Mouse (Mus musculus): ENCODE measurements around the gene Crtc2. TPM values are rescaled to one million over a fixed set of nuclear protein-coding genes. Genes with fewer than 3 reads are reported as not detected.

Gene Crtc2
- polyA plus RNA-seq, 1 experiment: 161 TPM

- Histone ChIP-seq H3K36me3 (ENCODE audit: control insufficient read depth, insufficient read depth, low read length) (no peaks in the 10 kb centered on the region), H3K4me3 (ENCODE audit: control insufficient read depth, insufficient read depth, low read length) (peak overlapping the region; percentile 100), H3K27ac (ENCODE audit: control insufficient read depth, insufficient read depth, low read length) (peak overlapping the region; percentile 77), H3K27me3 (ENCODE audit: control insufficient read depth, insufficient read depth, low read length) (no peaks in the 10 kb centered on the region), H3K4me1 (replicated peaks; ENCODE audit: control insufficient read depth, insufficient read depth, low read length) (peaks cover 5% of the 10 kb centered on the region; the same call in 1 of the 2 replicates)
- WGBS: under 1% methylated on average over 30 of the region's 68 CpGs
- TF ChIP-seq POLR2A (IDR thresholded peaks at IDR 0.05; ENCODE audit: control insufficient read depth, extremely low read depth, insufficient read depth, low read length, poor library complexity): no peak
- DNase-seq: peak; percentile 73
These were observed 39.5 kb downstream of the Crtc2 start for GRCm38 (mm10) chr3:90293352-90294063.

GRCm38 (mm10) chr3:90294064-90294440, 40.1 kb downstream of the Crtc2 start:
- Histone ChIP-seq H3K4me1 (replicated peaks; ENCODE audit: control insufficient read depth, insufficient read depth, low read length) (peaks cover 5% of the 10 kb centered on the region; the same call in 1 of the 2 replicates), H3K36me3 (ENCODE audit: control insufficient read depth, insufficient read depth, low read length) (no peaks in the 10 kb centered on the region), H3K4me3 (ENCODE audit: control insufficient read depth, insufficient read depth, low read length) (peak overlapping the region; percentile 100), H3K27me3 (ENCODE audit: control insufficient read depth, insufficient read depth, low read length) (no peaks in the 10 kb centered on the region), H3K27ac (ENCODE audit: control insufficient read depth, insufficient read depth, low read length) (peak overlapping the region; percentile 77)
- TF ChIP-seq CTCF (IDR thresholded peaks at IDR 0.05; ENCODE audit: borderline replicate concordance, control insufficient read depth, extremely low read depth, insufficient read depth, low read length, poor library complexity) (no peak), POLR2A (IDR thresholded peaks at IDR 0.05; ENCODE audit: control insufficient read depth, extremely low read depth, insufficient read depth, low read length, poor library complexity) (no peak)
- peak; percentile 14 for DNase-seq
- 13% methylated on average over 11 of the region's 11 CpGs for WGBS

- H3K4me1 ChIP-seq (replicated peaks; ENCODE audit: control insufficient read depth, insufficient read depth, low read length): peaks cover 5% of the 10 kb centered on the region; the same call in 1 of the 2 replicates
- WGBS: 83% methylated on average over 2 of the region's 2 CpGs
- H3K27ac ChIP-seq (ENCODE audit: control insufficient read depth, insufficient read depth, low read length): no peak overlapping the region
- TF ChIP-seq POLR2A (IDR thresholded peaks at IDR 0.05; ENCODE audit: control insufficient read depth, extremely low read depth, insufficient read depth, low read length, poor library complexity) (no peak), CTCF (IDR thresholded peaks at IDR 0.05; ENCODE audit: borderline replicate concordance, control insufficient read depth, extremely low read depth, insufficient read depth, low read length, poor library complexity) (no peak)
- no peak for DNase-seq
- no peak overlapping the region for H3K4me3 ChIP-seq (ENCODE audit: control insufficient read depth, insufficient read depth, low read length)
- H3K36me3 ChIP-seq (ENCODE audit: control insufficient read depth, insufficient read depth, low read length): no peaks in the 10 kb centered on the region
- no peaks in the 10 kb centered on the region for H3K27me3 ChIP-seq (ENCODE audit: control insufficient read depth, insufficient read depth, low read length)
These were observed 40.7 kb downstream of the Crtc2 start for GRCm38 (mm10) chr3:90294651-90295050.

- no peak for DNase-seq
- TF ChIP-seq POLR2A (IDR thresholded peaks at IDR 0.05; ENCODE audit: control insufficient read depth, extremely low read depth, insufficient read depth, low read length, poor library complexity): no peak
- TF ChIP-seq CTCF (IDR thresholded peaks at IDR 0.05; ENCODE audit: borderline replicate concordance, control insufficient read depth, extremely low read depth, insufficient read depth, low read length, poor library complexity): no peak
- Histone ChIP-seq H3K27me3 (ENCODE audit: control insufficient read depth, insufficient read depth, low read length) (no peaks in the 10 kb centered on the region), H3K27ac (ENCODE audit: control insufficient read depth, insufficient read depth, low read length) (no peak overlapping the region), H3K36me3 (ENCODE audit: control insufficient read depth, insufficient read depth, low read length) (no peaks in the 10 kb centered on the region), H3K4me1 (replicated peaks; ENCODE audit: control insufficient read depth, insufficient read depth, low read length) (peaks cover 2% of the 10 kb centered on the region; the same call in 1 of the 2 replicates), H3K4me3 (ENCODE audit: control insufficient read depth, insufficient read depth, low read length) (no peak overlapping the region)
- 97% methylated on average over 3 of the region's 3 CpGs for WGBS
These were observed 51.8 kb downstream of the Crtc2 start for GRCm38 (mm10) chr3:90305801-90306200.

GRCm38 (mm10) chr3:90309589-90309988, 55.6 kb downstream of the Crtc2 start:
- H3K4me1 ChIP-seq (replicated peaks; ENCODE audit: control insufficient read depth, insufficient read depth, low read length): peaks cover 2% of the 10 kb centered on the region; the same call in 1 of the 2 replicates
- TF ChIP-seq CTCF (IDR thresholded peaks at IDR 0.05; ENCODE audit: borderline replicate concordance, control insufficient read depth, extremely low read depth, insufficient read depth, low read length, poor library complexity): no peak
- TF ChIP-seq POLR2A (IDR thresholded peaks at IDR 0.05; ENCODE audit: control insufficient read depth, extremely low read depth, insufficient read depth, low read length, poor library complexity): no peak
- no peak overlapping the region for H3K4me3 ChIP-seq (ENCODE audit: control insufficient read depth, insufficient read depth, low read length)
- DNase-seq: no peak
- H3K36me3 ChIP-seq (ENCODE audit: control insufficient read depth, insufficient read depth, low read length): no peaks in the 10 kb centered on the region
- no peak overlapping the region for H3K27ac ChIP-seq (ENCODE audit: control insufficient read depth, insufficient read depth, low read length)
- H3K27me3 ChIP-seq (ENCODE audit: control insufficient read depth, insufficient read depth, low read length): no peaks in the 10 kb centered on the region

GRCm38 (mm10) chr3:90313367-90313766, 59.4 kb downstream of the Crtc2 start:
- H3K4me1 ChIP-seq (replicated peaks; ENCODE audit: control insufficient read depth, insufficient read depth, low read length): no peaks in the 10 kb centered on the region
- TF ChIP-seq POLR2A (IDR thresholded peaks at IDR 0.05; ENCODE audit: control insufficient read depth, extremely low read depth, insufficient read depth, low read length, poor library complexity) (no peak), CTCF (IDR thresholded peaks at IDR 0.05; ENCODE audit: borderline replicate concordance, control insufficient read depth, extremely low read depth, insufficient read depth, low read length, poor library complexity) (no peak)
- H3K27me3 ChIP-seq (ENCODE audit: control insufficient read depth, insufficient read depth, low read length): no peaks in the 10 kb centered on the region
- no peak overlapping the region for H3K27ac ChIP-seq (ENCODE audit: control insufficient read depth, insufficient read depth, low read length)
- H3K4me3 ChIP-seq (ENCODE audit: control insufficient read depth, insufficient read depth, low read length): no peak overlapping the region
- DNase-seq: no peak
- no peaks in the 10 kb centered on the region for H3K36me3 ChIP-seq (ENCODE audit: control insufficient read depth, insufficient read depth, low read length)

Other genes starting within 250 kb of the Crtc2 start
- 45.9 and 59.7 TPM in 2 replicates for gene 4933434E20Rik, start 202.5 kb upstream of the Crtc2 start, polyA plus RNA-seq (2012; rRNA removed)
- gene Ubap2l, start 201.5 kb upstream of the Crtc2 start, polyA plus RNA-seq (2012; rRNA removed): 199 and 208 TPM in 2 replicates
- gene Tpm3, start 181.5 kb upstream of the Crtc2 start, polyA plus RNA-seq (2012; rRNA removed): 252 and 262 TPM in 2 replicates
- gene Nup210l, start 150.0 kb upstream of the Crtc2 start, polyA plus RNA-seq (2012; rRNA removed): 1.5 and 1.6 TPM in 2 replicates
- 1,542 and 2,177 TPM in 2 replicates for gene Rps27, start 40.5 kb upstream of the Crtc2 start, polyA plus RNA-seq (2012; rRNA removed)
- gene Rab13, start 40.5 kb upstream of the Crtc2 start, polyA plus RNA-seq (2012; rRNA removed): 1.4 and 1.5 TPM in 2 replicates
- gene Jtb, start 22.6 kb upstream of the Crtc2 start, polyA plus RNA-seq (2012; rRNA removed): 84.4 and 91.7 TPM in 2 replicates
- 0.94 and 1.3 TPM in 2 replicates for gene Creb3l4, start 10.7 kb upstream of the Crtc2 start, polyA plus RNA-seq (2012; rRNA removed)
- gene Slc39a1, start 6.0 kb upstream of the Crtc2 start, polyA plus RNA-seq (2012; rRNA removed): 68.5 and 69.2 TPM in 2 replicates
- gene Dennd4b, start 11.0 kb downstream of the Crtc2 start, polyA plus RNA-seq (2012; rRNA removed): 163 and 182 TPM in 2 replicates
- gene Gatad2b, start 39.0 kb downstream of the Crtc2 start, polyA plus RNA-seq (2012; rRNA removed): 69.8 and 77.6 TPM in 2 replicates
- 15.0 and 21.2 TPM in 2 replicates for gene Slc27a3, start 135.8 kb downstream of the Crtc2 start, polyA plus RNA-seq (2012; rRNA removed)
- 46.2 and 47.4 TPM in 2 replicates for gene Ints3, start 179.5 kb downstream of the Crtc2 start, polyA plus RNA-seq (2012; rRNA removed)
- gene Npr1, start 211.7 kb downstream of the Crtc2 start, polyA plus RNA-seq (2012; rRNA removed): 9.2 and 11.4 TPM in 2 replicates
- 50.1 and 50.8 TPM in 2 replicates for gene Ilf2, start 222.0 kb downstream of the Crtc2 start, polyA plus RNA-seq (2012; rRNA removed)
- gene Snapin, start 236.9 kb downstream of the Crtc2 start, polyA plus RNA-seq (2012; rRNA removed): 20.8 and 27.8 TPM in 2 replicates

Data from thymus, adult 2 months (tissue).